Mouse (Mus musculus): Measurements from ENCODE around the gene Oaf. TPM values are rescaled to one million over a fixed set of nuclear protein-coding genes. Genes with fewer than 3 reads are reported as not detected.

The Oaf gene
- total RNA-seq, 2 experiments from 2014 or later, result 26.2 to 34.2 TPM

DNA sequence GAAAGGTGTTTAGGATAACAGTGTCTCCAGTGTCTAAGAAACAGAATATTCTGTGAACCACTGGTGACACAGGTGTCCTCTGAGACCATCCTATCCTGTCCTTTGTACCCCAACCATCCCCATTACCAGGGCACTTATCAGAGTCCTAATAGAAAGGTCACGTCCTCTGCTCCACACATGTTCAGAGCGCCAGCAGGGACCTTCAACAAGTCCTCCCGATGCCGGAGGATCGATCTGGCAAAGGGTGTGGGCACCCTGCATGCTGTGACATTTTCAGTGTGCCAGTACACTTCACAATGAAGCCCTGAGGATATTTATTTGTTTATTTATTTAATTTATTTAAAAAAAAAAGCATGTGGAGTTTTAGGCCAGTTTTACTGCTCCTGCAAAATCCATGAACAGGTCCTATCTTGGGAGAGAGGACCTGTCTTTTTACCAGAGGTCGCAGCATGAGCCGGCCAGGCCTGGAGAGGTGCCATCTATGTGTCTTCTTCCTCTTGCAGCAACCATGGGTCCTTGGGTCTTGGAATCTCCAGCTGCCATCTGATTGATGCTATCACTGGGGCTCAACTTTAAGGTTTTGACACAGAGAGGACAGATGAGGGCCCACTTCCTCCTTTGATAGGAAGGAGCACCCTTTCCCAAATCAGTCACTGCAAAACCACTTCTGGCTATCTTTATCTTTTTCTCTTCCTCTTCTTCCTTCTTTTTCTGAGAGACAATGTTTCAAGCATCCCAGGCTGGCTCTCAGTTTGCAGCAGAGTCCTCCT, 6.3 kb upstream of the Oaf start:
- DNase-seq, result no peak

DNA sequence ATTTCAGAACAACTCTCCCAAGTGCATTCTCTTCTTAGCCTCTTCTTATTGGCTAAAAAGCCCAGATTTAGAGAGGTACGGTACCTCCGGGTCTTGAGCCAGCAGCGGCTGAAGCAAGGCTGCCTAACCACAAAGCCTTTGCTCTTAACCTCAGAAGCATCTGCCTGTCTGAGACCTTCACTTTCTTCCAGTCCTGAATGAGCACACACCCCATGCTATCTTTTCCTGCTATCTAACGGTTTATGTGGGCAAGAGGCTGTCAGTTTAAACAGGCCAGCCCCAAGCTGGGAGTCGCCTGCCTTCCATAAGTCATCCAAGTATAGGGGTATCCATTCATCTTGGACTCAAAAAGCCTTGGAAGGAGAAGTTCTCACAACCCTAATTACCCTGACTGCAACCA, 2.7 kb upstream of the Oaf start:
- DNase-seq, result no peak

DNA sequence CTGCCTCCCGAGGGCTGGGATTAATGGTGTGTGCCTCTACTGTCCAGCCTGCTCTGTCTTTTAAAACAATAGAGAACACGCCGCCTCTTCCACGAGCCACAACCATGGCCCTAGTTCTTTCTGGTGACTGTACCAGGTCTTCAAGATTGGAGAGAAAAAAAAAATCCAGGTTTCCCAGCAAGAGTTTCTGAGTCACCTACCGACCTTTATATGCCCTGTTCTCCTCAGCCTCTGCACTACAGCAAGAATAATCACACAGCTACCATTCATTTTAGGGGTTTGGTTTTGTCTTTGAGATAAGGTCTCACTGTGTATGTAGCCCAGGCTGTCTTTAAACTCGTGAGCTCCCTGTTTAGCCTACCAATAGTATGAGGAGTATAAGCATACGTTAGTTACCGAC, 2.3 kb upstream of the Oaf start:
- no peak for DNase-seq

GRCm38 (mm10) chr9:43241291-43241690, 1.6 kb upstream of the Oaf start:
- DNase-seq, result no peak

DNA sequence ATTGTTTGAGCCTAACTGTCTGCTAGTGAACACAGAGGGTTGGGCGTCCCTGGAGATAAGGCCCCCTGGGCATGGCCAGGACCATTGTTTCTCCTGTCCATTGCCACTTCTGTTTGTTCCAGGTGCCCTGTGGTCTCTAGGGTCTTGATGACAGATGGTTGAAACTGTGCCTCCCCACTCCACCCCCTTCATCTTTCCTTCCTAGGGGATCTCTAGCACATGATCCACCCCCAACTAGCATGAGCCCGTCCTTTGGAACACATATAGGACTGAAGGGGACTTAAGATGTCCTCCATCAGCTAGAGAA, 836 bp upstream of the Oaf start:
- DNase-seq, result no peak

DNA sequence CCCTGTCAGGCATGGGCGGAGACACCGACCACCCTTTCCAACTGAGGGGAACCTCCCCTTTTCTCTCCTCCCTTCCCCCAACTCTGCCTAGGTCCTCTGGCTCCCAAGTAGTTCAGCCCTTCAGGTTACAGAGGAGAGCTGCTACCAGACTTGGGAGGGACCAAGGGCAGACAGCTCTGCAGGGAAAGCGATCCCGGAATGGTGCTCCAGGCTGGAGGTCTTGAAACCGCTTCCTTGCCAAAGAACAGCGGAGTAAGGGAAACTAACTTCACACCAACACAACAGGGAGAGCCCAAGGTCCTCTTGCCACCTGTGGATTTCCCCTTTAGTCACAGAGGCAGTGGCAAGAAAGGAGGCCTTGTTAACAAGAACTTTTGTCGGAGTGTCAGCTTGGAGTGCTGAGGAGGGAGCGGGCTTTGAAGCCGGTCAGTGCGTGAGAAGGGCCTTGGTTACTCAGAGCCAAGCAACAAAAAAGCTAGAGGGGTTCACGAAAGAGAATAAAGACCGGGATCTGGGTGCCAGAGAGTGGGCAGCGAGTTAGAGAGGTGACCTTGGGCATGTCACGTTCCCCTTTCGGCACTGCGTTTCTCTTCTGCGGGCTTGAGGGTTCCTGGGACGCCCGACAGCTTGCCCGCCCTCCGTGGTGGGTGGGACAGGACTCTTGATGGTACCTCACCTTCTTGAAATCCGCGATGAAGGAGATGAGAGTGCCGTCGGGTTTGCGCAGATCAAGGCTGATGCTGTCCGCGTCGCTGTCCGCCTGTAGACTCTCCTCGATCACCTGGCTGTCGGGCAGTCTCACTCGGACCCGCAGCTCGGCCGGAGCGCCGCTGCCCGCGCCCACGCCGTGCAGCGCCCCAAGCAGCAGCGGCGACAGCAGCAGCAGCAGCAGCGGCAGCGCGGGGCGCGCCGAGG, 823 bp downstream of the Oaf start:
- DNase-seq, result no peak

- no peak for DNase-seq
Observed at GRCm38 (mm10) chr9:43238167-43238566, 1.5 kb downstream of the Oaf start.

DNA sequence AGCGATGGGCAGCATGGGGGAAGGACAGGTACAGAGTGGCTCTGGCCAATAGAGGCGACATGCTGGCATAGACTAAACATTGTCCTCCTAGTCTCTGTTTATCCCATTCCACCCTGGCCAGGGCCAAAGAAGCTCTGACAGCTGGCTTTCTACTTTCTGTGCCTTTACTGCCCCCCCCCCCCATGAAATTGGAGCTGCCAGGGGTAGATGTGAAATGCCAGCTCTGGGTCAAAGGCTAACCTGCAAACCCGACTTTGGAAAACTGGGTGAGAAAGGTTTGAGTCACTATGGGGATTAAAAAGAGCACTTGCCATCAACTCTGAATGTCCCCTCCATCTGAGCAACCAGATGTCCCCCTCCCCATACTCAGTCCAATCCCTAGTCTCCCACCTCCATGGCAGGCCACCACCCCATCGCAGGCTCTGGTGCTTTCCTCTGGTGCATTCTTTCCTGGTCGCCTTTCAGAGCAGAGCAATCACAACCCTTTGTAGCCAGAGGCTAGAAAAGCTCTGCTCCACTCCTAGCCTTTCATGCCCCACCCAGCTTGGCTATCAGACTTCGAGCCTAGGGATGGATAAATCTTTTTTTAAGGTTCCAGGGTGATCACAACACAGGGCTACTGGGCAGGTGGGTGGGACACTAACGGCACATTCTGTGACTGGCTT, 2.5 kb downstream of the Oaf start:
- DNase-seq, result no peak

GRCm38 (mm10) chr9:43236576-43236975, 3.1 kb downstream of the Oaf start:
- no peak for DNase-seq

- DNase-seq, result no peak
Observed at GRCm38 (mm10) chr9:43236106-43236505, 3.6 kb downstream of the Oaf start.

DNA sequence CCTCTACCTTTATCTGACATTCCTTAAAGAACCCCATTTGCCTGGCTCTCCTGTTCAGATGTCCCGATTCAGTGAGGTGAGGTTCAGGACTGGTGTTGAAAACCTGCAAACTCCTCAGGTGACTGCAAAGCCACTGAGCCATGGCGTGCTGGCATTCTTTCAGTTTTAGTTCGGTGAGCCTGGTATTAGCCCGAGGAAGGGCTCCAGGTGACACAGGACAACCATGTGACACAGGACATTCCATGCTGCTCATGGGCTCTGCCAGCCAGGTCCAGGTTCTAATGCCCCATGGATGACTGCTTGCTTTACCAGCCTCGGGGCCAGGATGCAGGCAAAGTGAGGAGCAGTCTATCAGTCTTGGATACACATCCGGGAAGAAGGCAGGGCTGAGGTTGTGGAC, 4.4 kb downstream of the Oaf start:
- DNase-seq, result no peak

- DNase-seq, result no peak
Observed at GRCm38 (mm10) chr9:43234496-43234895, 5.2 kb downstream of the Oaf start.

DNA sequence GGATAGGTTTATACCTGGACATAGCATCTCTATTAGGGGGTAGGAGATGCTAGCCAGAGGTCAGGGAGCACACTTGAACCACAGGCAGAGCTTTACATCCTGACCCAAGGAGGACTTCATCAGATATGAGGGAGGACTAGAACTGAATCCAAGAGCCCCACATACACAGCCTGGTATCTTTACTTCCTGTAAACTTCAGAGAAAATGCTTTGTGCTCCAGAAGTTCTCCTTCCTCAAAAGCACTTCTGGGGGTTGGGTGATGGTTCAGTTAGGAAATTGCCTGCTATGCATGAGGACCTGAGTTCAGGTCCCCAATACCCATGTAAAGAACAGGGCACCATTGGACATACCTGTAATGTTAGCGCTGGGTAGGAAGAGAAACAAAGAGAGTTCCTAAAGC, 6.2 kb downstream of the Oaf start:
- no peak for DNase-seq

DNA sequence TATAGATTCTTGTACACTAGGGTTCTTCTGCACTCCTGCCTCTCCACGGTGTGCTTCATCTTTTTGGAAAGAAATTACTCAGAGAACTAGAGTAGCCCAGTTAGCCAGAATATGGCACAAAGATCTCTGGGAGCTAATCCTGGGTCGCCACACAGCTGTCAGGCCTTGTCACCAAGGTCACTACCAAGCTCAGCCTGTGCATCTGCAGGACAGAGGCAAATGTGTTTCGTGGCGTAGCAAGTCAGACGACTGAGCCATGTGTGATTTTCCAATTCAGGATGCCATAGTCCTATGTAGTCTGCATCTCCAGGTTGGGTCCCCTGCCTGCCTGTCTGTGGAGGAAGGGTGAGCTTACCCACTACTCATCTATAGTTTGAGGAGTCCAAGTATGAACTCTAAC, 6.7 kb downstream of the Oaf start:
- no peak for DNase-seq

GRCm38 (mm10) chr9:43232286-43232685, 7.4 kb downstream of the Oaf start:
- DNase-seq, result no peak

- no peak for DNase-seq
Observed at GRCm38 (mm10) chr9:43231805-43232204, 7.9 kb downstream of the Oaf start.

GRCm38 (mm10) chr9:43230886-43231285, 8.8 kb downstream of the Oaf start:
- DNase-seq, result no peak

GRCm38 (mm10) chr9:43229962-43230361, 9.7 kb downstream of the Oaf start:
- DNase-seq, result no peak

- DNase-seq, result no peak
Observed at GRCm38 (mm10) chr9:43229398-43229895, 10.3 kb downstream of the Oaf start.

GRCm38 (mm10) chr9:43228745-43229144, 11.0 kb downstream of the Oaf start:
- no peak for DNase-seq

- no peak for DNase-seq
Observed at GRCm38 (mm10) chr9:43227626-43228025, 12.1 kb downstream of the Oaf start.

DNA sequence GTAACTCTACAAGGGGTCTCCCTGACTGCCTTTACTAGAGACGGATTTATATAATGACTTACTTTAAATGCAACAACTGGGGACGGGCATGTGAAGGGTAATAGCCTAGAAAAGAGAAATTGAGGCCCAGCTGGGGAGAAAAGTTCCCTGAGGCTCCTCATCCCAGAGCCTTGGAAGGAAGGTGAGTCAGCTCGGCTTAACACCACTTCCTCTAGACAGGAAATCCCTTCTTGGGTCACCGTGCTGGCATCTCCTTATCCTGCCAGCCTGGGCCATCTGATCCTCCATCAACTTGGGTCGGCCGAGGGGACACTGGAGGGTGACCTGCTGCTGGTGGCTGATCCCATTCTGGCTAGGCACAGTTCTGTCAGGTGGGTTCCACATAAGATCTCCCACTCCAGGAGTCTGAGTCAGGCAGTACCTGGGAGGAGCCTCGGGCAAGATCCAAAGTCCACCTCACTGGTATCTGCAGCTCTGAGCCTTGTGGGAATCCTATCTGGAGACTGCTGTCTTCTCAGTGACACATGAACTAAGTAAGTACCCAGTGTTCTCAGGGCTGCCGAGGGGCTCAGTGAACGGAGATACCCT, 13.0 kb downstream of the Oaf start:
- no peak for DNase-seq

- no peak for DNase-seq
Observed at GRCm38 (mm10) chr9:43225481-43225880, 14.2 kb downstream of the Oaf start.

Data from gastrocnemius, postnatal 10 days (tissue).